Mouse (Mus musculus): ENCODE measurements at regions not wholly inside any gene's neighbourhood (a gene's known extent, or its start where the extent isn't known, plus 50 kb on each side); places are given as distances from the start of the nearest gene placed in this dataset.

GRCm38 (mm10) chr2:109510070-109510979 is 164.2 kb upstream of the Bdnf start:
- TF ChIP-seq CTCF (IDR thresholded peaks at IDR 0.05; ENCODE audit: borderline replicate concordance, insufficient read depth, low read depth, low read length) (no peak), POLR2A (IDR thresholded peaks at IDR 0.05; ENCODE audit: borderline replicate concordance, insufficient read depth, low read length) (no peak)

All from cerebellum, adult 2 months (tissue).